Mouse (Mus musculus): ENCODE data around the gene Fkbp11.
"Not testable (repeated sequence)": the region's sequence is repeated elsewhere in the genome, so short reads cannot be mapped to it uniquely, and the experiment has no call there.

The Fkbp11 gene

GRCm38 (mm10) chr15:98727443-98728321, at the start of gene Fkbp11:
Gene Fkbp11 (minus strand): TSS chr15:98728198.
- peak; percentile 86 for DNase-seq

GRCm38 (mm10) chr15:98777762-98778161, 49.8 kb upstream of the Fkbp11 start, which contains the start of gene Wnt10b:
Gene Wnt10b (minus strand): TSS chr15:98778150.
- no peak for DNase-seq

- DNase-seq: no peak
Observed at GRCm38 (mm10) chr15:98777005-98777616, 49.1 kb upstream of the Fkbp11 start.

GRCm38 (mm10) chr15:98776280-98777004, 48.4 kb upstream of the Fkbp11 start:
- DNase-seq: peak; percentile 74

- DNase-seq: no peak
Observed at GRCm38 (mm10) chr15:98775533-98775932, 47.5 kb upstream of the Fkbp11 start.

- no peak for DNase-seq
Observed at GRCm38 (mm10) chr15:98774096-98774495, 46.1 kb upstream of the Fkbp11 start.

- peak; percentile 64 for DNase-seq
Observed at GRCm38 (mm10) chr15:98772511-98773211, 44.7 kb upstream of the Fkbp11 start.

GRCm38 (mm10) chr15:98771813-98772425, 43.9 kb upstream of the Fkbp11 start:
- no peak for DNase-seq

- no peak for DNase-seq
Observed at GRCm38 (mm10) chr15:98768259-98768658, 40.3 kb upstream of the Fkbp11 start.

- no peak for DNase-seq
Observed at GRCm38 (mm10) chr15:98765929-98766328, 37.9 kb upstream of the Fkbp11 start.

- peak; percentile 98 for DNase-seq
Observed at GRCm38 (mm10) chr15:98762670-98763529, 34.9 kb upstream of the Fkbp11 start, which contains the start of gene Arf3. Gene Arf3 (minus strand): TSS chr15:98763214.

- peak; percentile 87 for DNase-seq
Observed at GRCm38 (mm10) chr15:98762201-98762621, 34.2 kb upstream of the Fkbp11 start.

- no peak for DNase-seq
Observed at GRCm38 (mm10) chr15:98754125-98754524, 26.1 kb upstream of the Fkbp11 start.

GRCm38 (mm10) chr15:98753021-98753423, 25.0 kb upstream of the Fkbp11 start:
- DNase-seq: no peak

- DNase-seq: no peak
Observed at GRCm38 (mm10) chr15:98749093-98749492, 21.1 kb upstream of the Fkbp11 start.

GRCm38 (mm10) chr15:98747296-98747695, 19.3 kb upstream of the Fkbp11 start:
- no peak for DNase-seq

- DNase-seq: no peak
Observed at GRCm38 (mm10) chr15:98746344-98746965, 18.5 kb upstream of the Fkbp11 start.

GRCm38 (mm10) chr15:98743863-98744262, 15.9 kb upstream of the Fkbp11 start:
- not testable (repeated sequence) for DNase-seq

- DNase-seq: no peak
Observed at GRCm38 (mm10) chr15:98742766-98743428, 14.9 kb upstream of the Fkbp11 start.

GRCm38 (mm10) chr15:98740219-98740618, 12.2 kb upstream of the Fkbp11 start:
- no peak for DNase-seq
